Mouse (Mus musculus) G1E (cell line): Measurements from ENCODE around the gene Rai14.

Source experiments
- CTCF ChIP-seq: IDR thresholded peaks from 2 replicates; pipeline ENCODE4 v1.5.1; 2012; ENCODE audit warnings: low read depth, low read length, inconsistent platforms, mixed read lengths
- GATA1 ChIP-seq: IDR thresholded peaks from 2 replicates; pipeline ENCODE4 v1.6.1; 2012; ENCODE audit warnings: borderline replicate concordance, low read length, inconsistent platforms, mixed read lengths
- GATA2 ChIP-seq: IDR thresholded peaks from 2 replicates; pipeline ENCODE4 v1.6.1; 2012; ENCODE audit warnings: low read depth, low read length, inconsistent platforms, borderline replicate concordance
- TAL1 ChIP-seq: conservative IDR thresholded peaks from 2 replicates; pipeline ENCODE4 v1.6.1; 2012; ENCODE audit warnings: low read depth, low read length, inconsistent platforms, mixed read lengths

- TF ChIP-seq CTCF: no peak
- no peak for TF ChIP-seq TAL1
- TF ChIP-seq GATA2: no peak
- no peak for TF ChIP-seq GATA1
Observed at GRCm38 (mm10) chr15:10593094-10593493, 121.3 kb downstream of the Rai14 start.
